Mouse (Mus musculus): ENCODE measurements around the gene Hinfp.

DNA sequence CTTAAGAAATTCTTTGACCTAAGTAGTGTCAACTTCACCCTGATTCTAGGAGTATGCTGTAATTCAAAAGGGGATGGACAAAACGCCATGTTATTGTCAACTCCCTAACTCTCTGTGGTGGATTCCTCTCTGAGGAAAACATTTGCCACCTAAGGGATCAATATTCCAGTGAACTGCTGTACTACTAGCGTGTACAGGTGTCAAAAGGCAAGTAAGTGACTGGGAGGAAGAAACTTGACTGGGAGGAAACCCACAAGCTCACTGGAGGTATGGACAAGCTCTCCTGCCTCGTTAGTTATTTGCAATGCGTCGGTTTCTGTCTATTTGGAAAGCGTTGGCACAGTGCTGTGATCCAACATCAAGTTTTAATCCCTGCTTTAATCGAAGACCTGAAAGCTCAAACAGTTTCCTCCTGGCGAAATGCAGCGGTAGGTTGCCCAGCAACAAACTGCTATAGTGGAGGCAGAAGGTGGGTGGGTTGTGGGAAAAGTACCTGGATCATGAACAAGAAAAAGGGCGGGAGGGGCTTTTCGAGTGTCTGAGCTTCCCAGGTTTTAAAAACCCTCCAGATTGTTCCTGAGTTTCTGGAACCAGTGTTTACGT is 20.4 kb upstream of the Hinfp start, which contains the start of gene Dpagt1:
- TF ChIP-seq CTCF (IDR thresholded peaks at IDR 0.05) (no peak), EP300 (IDR thresholded peaks at IDR 0.05) (no peak)

Measured in lung, postnatal 0 days (tissue).